Mouse (Mus musculus) intestine, embryonic 15.5 days (tissue): Measurements from ENCODE around the gene Abi3bp. TPM values are rescaled to one million over a fixed set of nuclear protein-coding genes. Genes with fewer than 3 reads are reported as not detected.

ENCODE experiments used
- ATAC-seq: fragments of 200-750 bp; cut with Nextera tagmentation; 2 replicates; pipeline ENCODE4 v1.8.0; 2017; ENCODE audit warnings: moderate TSS enrichment, moderate library complexity
- H3K27ac ChIP-seq: fragments of 300-500 bp; sonication (generic); 2 replicates; pipeline ENCODE4 v1.5.1; 2015; ENCODE audit warnings: mild to moderate bottlenecking, inconsistent platforms
- H3K27me3 ChIP-seq: fragments of 300-500 bp; sonication (generic); replicated peaks from 2 replicates; pipeline ENCODE4 v1.6.1; 2015; ENCODE audit warnings: inconsistent platforms
- H3K36me3 ChIP-seq: fragments of 300-500 bp; sonication (generic); 2 replicates; pipeline ENCODE4 v1.6.1; 2015; ENCODE audit warnings: inconsistent platforms
- H3K4me1 ChIP-seq: fragments of 300-500 bp; sonication (generic); replicated peaks from 2 replicates; pipeline ENCODE4 v1.6.1; 2015; ENCODE audit warnings: inconsistent platforms
- H3K4me2 ChIP-seq: fragments of 300-500 bp; sonication (generic); replicated peaks from 2 replicates; pipeline ENCODE4 v1.6.1; 2015; ENCODE audit warnings: mild to moderate bottlenecking, inconsistent platforms
- H3K4me3 ChIP-seq: fragments of 300-500 bp; sonication (generic); replicated peaks from 2 replicates; pipeline ENCODE4 v1.5.1; 2015; ENCODE audit warnings: inconsistent platforms
- H3K9ac ChIP-seq: fragments of 300-500 bp; sonication (generic); 2 replicates; pipeline ENCODE4 v1.6.1; 2015; ENCODE audit warnings: inconsistent platforms
- H3K9me3 ChIP-seq: fragments of 300-500 bp; sonication (generic); 2 replicates; pipeline ENCODE4 v1.6.1; 2016; ENCODE audit warnings: inconsistent platforms
- WGBS: fragments of 180-500 bp; shearing (Covaris S2); methylation state at CpG from one replicate; pipeline ENCODE4 v1.1.7; 2015; 5-methylcytosine and 5-hydroxymethylcytosine counted together
- polyA plus RNA-seq: library from polyadenylated mRNA; unstranded; fragments of >200 nt; fragmentation: Nextera tagmentation; extraction: Ambion mirVana; gene quantifications from 2 replicates; pipeline ENCODE4 v1.2.1, GENCODE M21; 2015

The Abi3bp gene
- polyA plus RNA-seq, 1 experiment from 2014 or later: 11.0 TPM

DNA sequence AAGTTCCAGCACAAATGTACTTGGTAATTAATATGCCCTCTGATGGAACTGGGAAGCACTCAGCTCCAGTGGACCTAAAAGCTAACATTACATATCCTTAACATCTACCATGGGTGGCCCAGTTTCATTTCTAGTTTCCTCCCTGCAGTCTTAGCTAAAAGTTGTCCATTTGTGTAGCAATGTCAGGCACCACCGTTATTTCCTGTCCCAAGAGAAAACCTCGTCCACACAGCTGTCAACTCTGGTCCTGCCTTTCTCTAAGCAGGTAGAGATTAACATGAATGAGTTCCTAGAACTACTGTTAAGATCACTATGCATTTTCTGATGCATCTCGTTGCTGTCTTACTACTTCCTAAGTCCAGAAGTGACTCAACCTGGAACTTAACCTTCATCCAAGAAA, 237.9 kb downstream of the Abi3bp start:
- Histone ChIP-seq H3K4me2 (peak overlapping the region; percentile 56), H3K4me1 (0 out of 2 replicates have a peak, but pooled peaks cover 2% of the 10 kb centered on the region), H3K27me3 (no peaks in the 10 kb centered on the region), H3K36me3 (0 out of 2 replicates have a peak, but pooled peaks cover 11% of the 10 kb centered on the region), H3K27ac (no peak overlapping the region), H3K4me3 (peak overlapping the region; percentile 70), H3K9ac (0 out of 2 replicates have a peak overlapping the region, but pooled peaks have one; percentile 77), H3K9me3 (no peaks in the 10 kb centered on the region)
- WGBS: 57% methylated on average over 3 of the region's 3 CpGs
- no peak for ATAC-seq

DNA sequence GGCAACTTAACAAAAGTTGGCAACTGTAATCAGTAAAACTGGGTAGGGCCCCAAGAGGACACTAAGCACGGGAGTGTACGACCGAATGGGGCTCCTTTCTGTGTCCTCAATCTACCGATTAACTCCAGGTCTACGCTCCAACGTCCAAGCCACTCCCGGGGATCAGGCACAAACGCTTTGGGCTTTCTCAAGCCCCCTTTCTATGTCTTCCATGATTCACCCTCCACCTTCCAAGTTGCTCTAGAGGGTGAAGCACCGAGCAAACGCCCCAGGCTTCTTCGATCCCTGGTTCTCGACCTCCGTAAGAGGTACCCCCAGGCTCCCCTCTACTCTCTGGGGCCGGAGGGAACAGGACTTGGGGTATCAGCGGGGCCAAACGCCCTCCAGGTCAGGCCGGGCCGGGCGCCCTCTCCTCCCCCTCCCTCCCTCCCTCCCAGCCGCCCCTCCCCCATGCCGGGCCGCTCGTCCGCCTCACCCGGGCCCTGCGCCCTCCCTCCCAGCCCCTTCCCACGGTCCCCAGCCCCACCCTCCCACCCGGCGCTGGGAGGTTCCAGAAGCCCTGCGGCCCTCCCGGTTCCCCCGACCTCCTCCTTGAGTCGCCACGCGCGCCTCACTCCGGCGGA, 239.0 kb downstream of the Abi3bp start:
- H3K36me3 ChIP-seq: 0 out of 2 replicates have a peak, but pooled peaks cover 3% of the 10 kb centered on the region
- peak overlapping the region; percentile 77 for H3K9ac ChIP-seq
- H3K9me3 ChIP-seq: no peaks in the 10 kb centered on the region
- peak overlapping the region; percentile 92 for H3K27ac ChIP-seq
- under 1% methylated on average over 37 of the region's 38 CpGs for WGBS
- peak overlapping the region; percentile 56 for H3K4me2 ChIP-seq
- peak; percentile 81 for ATAC-seq
- H3K27me3 ChIP-seq: no peaks in the 10 kb centered on the region
- 0 out of 2 replicates have a peak, but pooled peaks cover 2% of the 10 kb centered on the region for H3K4me1 ChIP-seq
- H3K4me3 ChIP-seq: peak overlapping the region; percentile 70

DNA sequence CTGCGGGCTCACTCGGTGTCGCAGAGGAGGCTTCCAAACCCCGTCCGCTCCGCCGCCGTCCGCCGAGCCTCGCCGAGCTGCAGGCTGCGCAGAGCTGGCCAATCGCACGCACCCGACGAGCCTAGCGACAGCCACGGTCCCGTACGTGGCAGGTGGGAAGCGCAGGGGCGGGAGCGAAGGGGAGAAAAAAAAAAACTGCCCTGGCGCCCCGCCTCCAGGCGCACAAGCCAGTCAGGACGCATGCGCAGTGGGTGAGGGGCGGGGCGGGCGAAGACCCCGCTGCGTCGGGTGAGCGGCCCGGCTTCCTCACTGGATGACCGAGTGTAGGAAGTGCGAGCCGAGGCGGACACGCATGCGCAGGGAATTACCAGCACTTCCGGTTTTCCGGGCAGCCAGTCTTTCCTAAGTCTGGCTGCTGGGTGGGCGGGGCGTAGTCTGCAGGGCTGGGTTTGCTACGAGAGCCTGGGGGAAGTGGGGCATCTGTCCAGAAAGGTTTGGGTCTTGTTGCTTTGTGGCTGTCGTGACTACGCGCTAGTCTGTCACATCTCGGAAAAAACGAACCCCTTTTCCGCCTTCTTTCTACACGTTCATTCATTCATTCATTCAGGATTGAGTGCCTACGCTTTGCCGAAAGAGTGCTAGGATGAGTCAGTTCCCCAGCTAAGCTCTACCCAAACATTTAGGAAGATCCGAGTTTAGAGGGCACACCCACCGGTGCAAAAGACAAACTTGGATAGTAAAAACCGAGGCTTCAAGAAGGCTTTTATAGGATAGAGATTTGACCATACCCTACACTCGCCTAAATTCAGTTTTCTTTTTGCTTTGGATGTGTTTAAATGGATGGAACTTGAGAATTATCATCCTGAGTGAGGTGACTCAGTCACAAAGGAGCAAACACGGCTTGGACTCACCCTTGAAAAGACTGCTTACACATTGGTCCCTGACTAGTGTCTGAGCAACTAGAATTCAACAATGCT, 239.8 kb downstream of the Abi3bp start, which contains the start of gene Tfg:
Tfg (minus strand) TSS at position 227 of the 977 bp plus-strand sequence.
- H3K36me3 ChIP-seq: no peaks in the 10 kb centered on the region

DNA sequence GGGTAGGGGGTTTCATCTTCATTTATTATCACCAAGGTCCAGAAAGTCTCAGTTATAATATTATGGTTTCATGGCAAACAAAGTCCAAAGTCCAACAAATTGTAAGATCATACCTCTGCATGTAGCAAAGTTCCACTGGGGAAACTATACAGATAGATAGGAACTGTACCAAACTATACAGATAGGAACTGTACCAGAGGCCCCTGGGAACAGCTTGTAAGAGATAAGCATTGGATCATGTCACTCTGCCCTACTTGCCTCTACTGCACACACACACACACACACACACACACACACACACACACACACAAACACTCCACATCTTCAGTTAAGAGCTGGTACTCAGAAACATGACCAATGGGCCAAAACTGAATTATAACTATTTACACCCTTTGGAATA, 241.4 kb downstream of the Abi3bp start:
- H3K27me3 ChIP-seq: no peaks in the 10 kb centered on the region
- no peak overlapping the region for H3K9ac ChIP-seq
- no peaks in the 10 kb centered on the region for H3K9me3 ChIP-seq
- H3K4me1 ChIP-seq: 0 out of 2 replicates have a peak, but pooled peaks cover 2% of the 10 kb centered on the region
- H3K36me3 ChIP-seq: no peaks in the 10 kb centered on the region
- no peak overlapping the region for H3K4me3 ChIP-seq
- H3K27ac ChIP-seq: no peak overlapping the region
- no peak overlapping the region for H3K4me2 ChIP-seq
- ATAC-seq: peak; percentile 32; the same call in 1 of the 2 replicates

More for the DNA sequence above, 239.8 kb downstream of the Abi3bp start, which contains the start of gene Tfg:
- peak within 1 kb of the TSS; percentile 77 for H3K9ac ChIP-seq
- peak; percentile 93 for ATAC-seq
- H3K4me3 ChIP-seq: peak within 1 kb of the TSS; percentile 70
- H3K4me2 ChIP-seq: peak within 1 kb of the TSS; percentile 64
- WGBS: under 1% methylated on average over 62 of the region's 62 CpGs
- no peaks in the 10 kb centered on the region for H3K9me3 ChIP-seq
- no peaks in the 10 kb centered on the region for H3K27me3 ChIP-seq
- H3K27ac ChIP-seq: peak within 1 kb of the TSS; percentile 92
- H3K4me1 ChIP-seq: 0 out of 2 replicates have a peak, but pooled peaks cover 2% of the 10 kb centered on the region

DNA sequence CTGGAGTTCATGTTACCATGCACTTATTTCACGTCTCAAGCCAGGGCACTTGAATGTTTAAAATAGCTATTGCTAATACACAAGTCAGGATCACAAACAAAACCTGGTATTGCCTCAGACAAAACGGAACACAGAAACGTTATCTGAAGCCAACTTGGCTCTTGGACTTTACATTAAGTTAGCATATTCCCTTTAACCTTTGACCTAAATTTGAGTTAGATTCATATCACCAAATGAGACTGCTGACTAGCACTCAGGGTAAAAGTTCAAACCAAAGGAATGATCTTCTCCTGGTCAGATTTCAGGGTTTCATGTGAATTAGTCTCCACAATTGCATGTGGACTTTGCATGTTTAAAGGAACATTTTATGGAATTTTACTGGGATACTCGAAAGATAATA, 244.7 kb downstream of the Abi3bp start:
- Histone ChIP-seq H3K27me3 (no peaks in the 10 kb centered on the region), H3K4me3 (no peak overlapping the region), H3K36me3 (no peaks in the 10 kb centered on the region), H3K27ac (no peak overlapping the region), H3K4me2 (no peak overlapping the region), H3K9ac (no peak overlapping the region), H3K9me3 (no peaks in the 10 kb centered on the region), H3K4me1 (no peaks in the 10 kb centered on the region)
- ATAC-seq: no peak
- WGBS: 40% methylated on average over 4 of the region's 4 CpGs

DNA sequence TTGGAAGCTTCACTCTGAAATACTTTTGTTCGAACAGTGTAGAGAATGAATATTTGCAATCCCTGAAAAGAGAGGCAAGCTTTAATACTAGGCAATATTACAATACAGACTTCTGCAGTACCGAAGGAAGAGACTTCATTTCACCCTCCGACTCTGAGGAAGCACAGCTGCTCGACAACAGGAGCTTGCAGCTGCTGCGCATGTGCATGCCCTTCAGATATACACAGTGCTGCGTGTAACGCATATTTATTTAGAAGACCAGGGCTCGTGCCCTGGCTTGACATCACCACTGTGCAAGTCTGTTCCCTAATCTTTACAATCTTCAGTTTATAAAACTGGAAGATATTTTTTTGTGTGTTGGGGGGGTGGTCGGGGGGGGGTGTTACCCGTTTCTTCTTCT, 247.2 kb downstream of the Abi3bp start:
- H3K9ac ChIP-seq: no peak overlapping the region
- no peak overlapping the region for H3K27ac ChIP-seq
- no peaks in the 10 kb centered on the region for H3K9me3 ChIP-seq
- no peaks in the 10 kb centered on the region for H3K4me1 ChIP-seq
- H3K4me2 ChIP-seq: 0 out of 2 replicates have a peak overlapping the region, but pooled peaks have one; percentile 11
- H3K4me3 ChIP-seq: no peak overlapping the region
- H3K36me3 ChIP-seq: no peaks in the 10 kb centered on the region
- 40% methylated on average over 10 of the region's 10 CpGs for WGBS
- no peak for ATAC-seq
- H3K27me3 ChIP-seq: no peaks in the 10 kb centered on the region

DNA sequence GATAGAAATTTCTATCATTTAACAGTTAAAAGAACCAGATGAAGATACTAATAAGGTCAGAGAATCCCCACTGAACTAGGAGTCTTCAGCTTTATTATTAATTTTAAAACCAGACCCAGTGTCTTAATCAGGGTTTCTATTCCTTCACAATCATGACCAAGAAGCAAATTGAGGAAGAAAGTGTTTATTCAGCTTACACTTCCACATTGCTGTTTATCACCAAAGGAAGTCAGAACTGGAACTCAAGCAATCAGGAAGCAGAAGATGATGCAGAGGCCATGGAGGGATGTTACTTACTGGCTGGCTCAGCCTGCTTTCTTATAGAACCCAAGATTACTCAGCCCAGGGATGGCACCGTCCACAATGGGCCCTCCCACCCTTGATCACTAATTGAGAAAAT, 251.4 kb downstream of the Abi3bp start:
- no peak for ATAC-seq
- H3K9me3 ChIP-seq: no peaks in the 10 kb centered on the region
- no peak overlapping the region for H3K9ac ChIP-seq
- no peak overlapping the region for H3K4me3 ChIP-seq
- H3K4me2 ChIP-seq: no peak overlapping the region
- H3K27me3 ChIP-seq: no peaks in the 10 kb centered on the region
- H3K4me1 ChIP-seq: no peaks in the 10 kb centered on the region
- no peaks in the 10 kb centered on the region for H3K36me3 ChIP-seq
- no peak overlapping the region for H3K27ac ChIP-seq
- WGBS: 52% methylated on average over 1 of the region's 1 CpGs

Other genes with a start within 250 kb of the Abi3bp start
- 225 and 226 TPM in 2 replicates for gene Tfg, start 239.6 kb downstream of the Abi3bp start, polyA plus RNA-seq